Mouse (Mus musculus) CH12.LX (cell line): ENCODE measurements around the gene Gbp3. TPM values are rescaled to one million over a fixed set of nuclear protein-coding genes. Genes with fewer than 3 reads are reported as not detected.

Experiments used
- DNase-seq: peaks from one replicate; pipeline ENCODE4 v3.0.0-alpha.2; 2013; ENCODE audit errors: extremely low read depth
- H3K27ac ChIP-seq: 2 replicates; pipeline ENCODE4 v1.5.1; 2012; ENCODE audit warnings: low read depth, mild to moderate bottlenecking, control low read depth, moderate library complexity; ENCODE audit not compliant: insufficient read depth
- H3K27me3 ChIP-seq: replicated peaks from 2 replicates; pipeline ENCODE3; 2012; ENCODE audit warnings: inconsistent platforms
- H3K36me3 ChIP-seq, 2 experiments: replicated peaks in 1 of 2; 2 replicates each; pipeline versions ENCODE3 to v1.6.1; 2012; ENCODE audit warnings: inconsistent platforms in 1 of 2, low read length in 1 of 2, mild to moderate bottlenecking in 1 of 2, mixed read lengths in 1 of 2, moderate library complexity in 1 of 2; ENCODE audit not compliant: control insufficient read depth in 1 of 2, insufficient read depth in 1 of 2
- H3K4me1 ChIP-seq, 2 experiments: 2 replicates each; pipeline ENCODE4 v1.6.1; 2012; ENCODE audit warnings: inconsistent platforms in 1 of 2, moderate library complexity in 1 of 2; ENCODE audit not compliant: insufficient read depth in 2 of 2, control insufficient read depth in 1 of 2
- H3K4me2 ChIP-seq: 2 replicates; pipeline ENCODE4 v1.6.1; 2012; ENCODE audit warnings: low read depth, mild to moderate bottlenecking, control low read depth; ENCODE audit not compliant: poor library complexity, insufficient read depth, severe bottlenecking
- H3K4me3 ChIP-seq, 3 experiments: fragments of 150-350 bp in 1 of 3; sonication (generic) in 1 of 3; replicated peaks in 1 of 3; 2 replicates each; pipeline versions ENCODE3 to v1.5.1; 2011 to 2012; ENCODE audit warnings: low read depth in 2 of 3, low read length in 2 of 3, mild to moderate bottlenecking in 2 of 3, moderate library complexity in 2 of 3, control low read depth in 1 of 3, improper control_type of control experiment in 1 of 3, inconsistent platforms in 1 of 3, mixed read lengths in 1 of 3; ENCODE audit not compliant: poor library complexity in 1 of 3
- H3K79me2 ChIP-seq: replicated peaks from 2 replicates; pipeline ENCODE4 v1.6.1; 2012; ENCODE audit warnings: mild to moderate bottlenecking, moderate library complexity; ENCODE audit not compliant: control insufficient read depth, poor library complexity, insufficient read depth, severe bottlenecking; ENCODE audit errors: extremely low read depth
- H3K9ac ChIP-seq: 2 replicates; pipeline ENCODE4 v1.6.1; 2012; ENCODE audit warnings: low read depth, mild to moderate bottlenecking, control low read depth, moderate library complexity; ENCODE audit not compliant: insufficient read depth
- H3K9me3 ChIP-seq: replicated peaks from 2 replicates; pipeline ENCODE3; 2012; ENCODE audit warnings: low read length, inconsistent platforms, mixed read lengths
- BHLHE40 ChIP-seq: IDR thresholded peaks from 2 replicates; pipeline ENCODE4 v1.6.1; 2011; ENCODE audit warnings: mild to moderate bottlenecking, low read depth, low read length, improper control_type of control experiment
- CHD1 ChIP-seq: IDR thresholded peaks from 2 replicates; pipeline ENCODE4 v1.6.1; 2012; ENCODE audit warnings: low read depth, low read length, improper control_type of control experiment, inconsistent platforms
- CHD2 ChIP-seq: IDR thresholded peaks from 2 replicates; pipeline ENCODE4 v1.6.1; 2011; ENCODE audit warnings: low read length, improper control_type of control experiment
- ELF1 ChIP-seq: IDR thresholded peaks from 2 replicates; pipeline ENCODE4 v1.6.1; 2014; ENCODE audit warnings: low read depth, mild to moderate bottlenecking, inconsistent platforms, low read length, improper control_type of control experiment
- EP300 ChIP-seq: IDR thresholded peaks from 2 replicates; pipeline ENCODE4 v1.6.1; 2011; ENCODE audit warnings: low read length, improper control_type of control experiment
- GABPA ChIP-seq: IDR thresholded peaks from 2 replicates; pipeline ENCODE4 v1.6.1; 2012; ENCODE audit warnings: low read depth, low read length, improper control_type of control experiment, inconsistent platforms; ENCODE audit not compliant: insufficient replicate concordance
- HCFC1 ChIP-seq: IDR thresholded peaks from 2 replicates; pipeline ENCODE4 v1.6.1; 2012; ENCODE audit warnings: low read depth, mild to moderate bottlenecking, inconsistent platforms, low read length, improper control_type of control experiment
- IRF4 ChIP-seq: IDR thresholded peaks from 2 replicates; pipeline ENCODE4 v1.6.1; 2014; ENCODE audit warnings: low read depth, mild to moderate bottlenecking, inconsistent platforms, low read length, improper control_type of control experiment
- JUN ChIP-seq: IDR thresholded peaks from 2 replicates; pipeline ENCODE4 v1.6.1; 2011; ENCODE audit warnings: low read depth, mild to moderate bottlenecking, low read length, improper control_type of control experiment, moderate library complexity; ENCODE audit not compliant: insufficient read depth
- JUND ChIP-seq: conservative IDR thresholded peaks from 2 replicates; pipeline ENCODE4 v1.6.1; 2011; ENCODE audit warnings: low read depth, low read length, improper control_type of control experiment
- MAFK ChIP-seq: IDR thresholded peaks from 2 replicates; pipeline ENCODE4 v1.6.1; 2011; ENCODE audit warnings: low read length, improper control_type of control experiment; ENCODE audit not compliant: insufficient replicate concordance
- MAX ChIP-seq: IDR thresholded peaks from 2 replicates; pipeline ENCODE4 v1.6.1; 2011; ENCODE audit warnings: low read length, improper control_type of control experiment
- MAZ ChIP-seq: IDR thresholded peaks from 2 replicates; pipeline ENCODE4 v1.6.1; 2012; ENCODE audit warnings: low read depth, mild to moderate bottlenecking, inconsistent platforms, low read length, improper control_type of control experiment, moderate library complexity
- MEF2A ChIP-seq: IDR thresholded peaks from 2 replicates; pipeline ENCODE4 v1.6.1; 2014; ENCODE audit warnings: low read depth, mild to moderate bottlenecking, inconsistent platforms, low read length, improper control_type of control experiment, borderline replicate concordance
- MXI1 ChIP-seq: IDR thresholded peaks from 2 replicates; pipeline ENCODE4 v1.6.1; 2011; ENCODE audit warnings: mild to moderate bottlenecking, low read depth, low read length, improper control_type of control experiment
- MYC ChIP-seq: IDR thresholded peaks from 2 replicates; pipeline ENCODE4 v1.6.1; 2011; ENCODE audit warnings: low read depth, mild to moderate bottlenecking, improper control_type of control experiment, low read length
- NELFE ChIP-seq: IDR thresholded peaks from 2 replicates; pipeline ENCODE4 v1.6.1; 2011; ENCODE audit warnings: low read depth, low read length, improper control_type of control experiment
- POLR2A ChIP-seq: IDR thresholded peaks from 2 replicates; pipeline ENCODE4 v1.6.1; 2011; ENCODE audit warnings: low read depth, mild to moderate bottlenecking, improper control_type of control experiment, low read length
- POLR2AphosphoS2 ChIP-seq: IDR thresholded peaks from 2 replicates; pipeline ENCODE4 v1.6.1; 2011; ENCODE audit warnings: low read depth, low read length, improper control_type of control experiment
- RAD21 ChIP-seq: IDR thresholded peaks from 2 replicates; pipeline ENCODE4 v1.6.1; 2011; ENCODE audit warnings: low read depth, mild to moderate bottlenecking, low read length, improper control_type of control experiment, moderate library complexity
- RCOR1 ChIP-seq: conservative IDR thresholded peaks from 2 replicates; pipeline ENCODE4 v1.6.1; 2012; ENCODE audit warnings: low read depth, mild to moderate bottlenecking, inconsistent platforms, low read length, improper control_type of control experiment
- SIN3A ChIP-seq: IDR thresholded peaks from 2 replicates; pipeline ENCODE4 v1.6.1; 2012; ENCODE audit warnings: low read length, improper control_type of control experiment, inconsistent platforms
- TBP ChIP-seq: conservative IDR thresholded peaks from 2 replicates; pipeline ENCODE4 v1.6.1; 2011; ENCODE audit warnings: low read depth, low read length, improper control_type of control experiment
- TCF12 ChIP-seq: IDR thresholded peaks from 2 replicates; pipeline ENCODE4 v1.6.1; 2014; ENCODE audit warnings: low read depth, mild to moderate bottlenecking, inconsistent platforms, low read length, improper control_type of control experiment
- UBTF ChIP-seq: IDR thresholded peaks from 2 replicates; pipeline ENCODE4 v1.6.1; 2012; ENCODE audit warnings: low read depth, mild to moderate bottlenecking, inconsistent platforms, low read length, improper control_type of control experiment, moderate library complexity
- USF1 ChIP-seq: IDR thresholded peaks from 2 replicates; pipeline ENCODE4 v1.6.1; 2014; ENCODE audit warnings: low read depth, mild to moderate bottlenecking, inconsistent platforms, low read length, improper control_type of control experiment
- USF2 ChIP-seq: conservative IDR thresholded peaks from 2 replicates; pipeline ENCODE4 v1.6.1; 2011; ENCODE audit warnings: low read depth, low read length, improper control_type of control experiment
- ZC3H11A ChIP-seq: IDR thresholded peaks from 2 replicates; pipeline ENCODE4 v1.6.1; 2012; ENCODE audit warnings: low read depth, mild to moderate bottlenecking, inconsistent platforms, low read length, improper control_type of control experiment
- ZMIZ1 ChIP-seq: IDR thresholded peaks from 2 replicates; pipeline ENCODE4 v1.6.1; 2012; ENCODE audit warnings: low read depth, mild to moderate bottlenecking, inconsistent platforms, low read length, improper control_type of control experiment
- dilution Hi-C: fragments of 300-500 bp; cut with MboI; formaldehyde crosslinking; loops from 2 replicates; pipeline ENCODE4 v1.14.3; 2020; ENCODE audit warnings: low sequenced_read_pairs; ENCODE audit not compliant: extremely low pct_unique_long_range_greater_than_20kb, extremely low pct_ligation_motif_present
- in situ Hi-C: fragments of 300-500 bp; cut with MboI; formaldehyde crosslinking; loops from 3 replicates; pipeline ENCODE4 v1.14.3; 2019; ENCODE audit warnings: low sequenced_read_pairs, low pct_ligation_motif_present, low pct_unique_long_range_greater_than_20kb, mixed read lengths
- polyA plus RNA-seq: library from polyadenylated mRNA; unstranded; fragments of >175 nt; gene quantifications from 2 replicates; pipeline ENCODE4 v1.2.1, GENCODE M21; 2012; ENCODE audit warnings: low read depth; ENCODE audit not compliant: insufficient read length
- total RNA-seq, 2 experiments: library from RNA; depleted of rRNA; stranded (reverse); fragments of 300-350 nt in 1 of 2; fragments of >200 nt in 1 of 2; gene quantifications; 2 replicates each; pipeline ENCODE4 v1.2.3; 2012 to 2014

Gene Gbp3
- total and polyA plus RNA-seq, 3 experiments, result 89.0 to 91.4 (median 90.6) TPM

GRCm38 (mm10) chr3:142619606-142620005 is 59.8 kb downstream of the Gbp3 start:
- TF ChIP-seq CHD2, result 0 out of 2 replicates have a peak, but pooled peaks have one; percentile 2
- TF ChIP-seq NELFE, result 0 out of 2 replicates have a peak, but pooled peaks have one; percentile 4
- no peak for TF ChIP-seq POLR2AphosphoS2
- no peak for TF ChIP-seq MXI1
- TF ChIP-seq JUN, result no peak
- no peak for TF ChIP-seq POLR2A
- no peak for TF ChIP-seq UBTF
- TF ChIP-seq TBP, result no peak
- no peak for TF ChIP-seq BHLHE40
- TF ChIP-seq, all 38 proteins: peak for 2
- dilution Hi-C loops (no loop called here), in situ Hi-C loops (no loop called here)
- Histone ChIP-seq H3K9me3 (no peaks in the 10 kb centered on the region), H3K27ac (no peak overlapping the region), H3K4me3 (peak overlapping the region in 2 of 3 experiments; percentile 50 to 67), H3K9ac (peak overlapping the region; percentile 25), H3K79me2 (no peaks in the 10 kb centered on the region), H3K36me3 (peaks cover 5 to 10% of the 10 kb centered on the region in 2 experiments), H3K27me3 (peaks cover 3% of the 10 kb centered on the region), H3K4me2 (peak overlapping the region; percentile 53), H3K4me1 (peaks cover 11 to 30% of the 10 kb centered on the region in 2 experiments)
- peak; percentile 56 for DNase-seq

- in situ Hi-C loops, result no loop called here
- Histone ChIP-seq H3K9ac (peak within 1 kb of the TSS; percentile 83), H3K4me1 (peaks cover 11 to 30% of the 10 kb centered on the region in 2 experiments), H3K27me3 (peaks cover 3% of the 10 kb centered on the region), H3K4me3 (peak within 1 kb of the TSS; percentile 50 to 68 (median 67)), H3K9me3 (no peaks in the 10 kb centered on the region), H3K36me3 (peaks cover 5 to 15% of the 10 kb centered on the region in 2 experiments), H3K27ac (peak within 1 kb of the TSS; percentile 73), H3K79me2 (no peaks in the 10 kb centered on the region), H3K4me2 (peak within 1 kb of the TSS; percentile 94)
- dilution Hi-C loops, result no loop called here
- peak; percentile 64 for DNase-seq
- TF ChIP-seq HCFC1 (0 out of 2 replicates have a peak, but pooled peaks have one; percentile 5), SIN3A (no peak), UBTF (0 out of 2 replicates have a peak, but pooled peaks have one; percentile 34), RAD21 (no peak), IRF4 (peak; percentile 83), ELF1 (no peak; the same call in 1 of the 2 replicates), MAX (0 out of 2 replicates have a peak, but pooled peaks have one; percentile 30), USF1 (no peak), MEF2A (peak; percentile 43; the same call in 1 of the 2 replicates), JUN (no peak), GABPA (no peak), CHD1 (peak; percentile 15), MAZ (no peak), MAFK (no peak), JUND (no peak), ZMIZ1 (no peak), TCF12 (no peak; the same call in 1 of the 2 replicates), MXI1 (no peak; the same call in 1 of the 2 replicates), POLR2A (no peak), ZC3H11A (no peak), USF2 (no peak), MYC (0 out of 2 replicates have a peak, but pooled peaks have one; percentile 53), EP300 (peak; percentile 13; the same call in 1 of the 2 replicates), RCOR1 (no peak; the same call in 1 of the 2 replicates), TBP (no peak)
These were observed 60.5 kb downstream of the Gbp3 start, which contains the start of gene Gbp2 for GRCm38 (mm10) chr3:142620111-142620955. Gene Gbp2 (plus strand): TSS chr3:142620602.
